Mouse (Mus musculus): Measurements from ENCODE around the gene Agl.

DNA sequence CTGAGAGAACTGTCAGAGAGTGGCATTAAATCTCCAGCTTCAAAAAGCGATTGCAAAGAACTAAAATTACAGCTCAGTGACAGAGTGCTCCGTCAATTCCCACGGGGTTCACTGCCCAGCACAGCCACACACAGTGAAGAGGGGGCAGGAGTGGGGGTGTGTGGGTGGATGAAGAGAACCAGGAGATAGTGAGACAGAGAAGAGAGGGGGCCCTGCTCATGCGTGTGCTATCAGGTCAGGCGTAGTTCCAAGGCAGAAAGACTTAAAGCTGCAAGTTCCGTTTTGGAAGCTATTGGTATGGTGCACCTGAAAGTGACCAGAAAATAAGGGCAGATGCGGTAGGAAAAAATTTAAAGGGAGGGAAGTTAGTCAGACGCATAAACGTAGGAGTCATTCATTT is 97.0 kb downstream of the Agl start:
- TF ChIP-seq CTCF (IDR thresholded peaks at IDR 0.05; ENCODE audit: low read depth, low read length) (no peak), POLR2A (IDR thresholded peaks at IDR 0.05; ENCODE audit: extremely low read depth, insufficient read depth, low read length) (no peak)

Data from liver, adult 2 months (tissue).